Mouse (Mus musculus) adrenal gland (tissue): ENCODE data around the gene Vamp2.

Experiments used
- intact Hi-C: fragments of 180-260 bp; cut with DNase I; formaldehyde crosslinking; loops from one replicate; pipeline ENCODE4 v1.15.1; 2025
- long read RNA-seq, 2 experiments: library from polyadenylated mRNA; unstranded; transcript quantifications; one replicate each; pipeline ENCODE4 v2.0.0; 2020; ENCODE audit warnings: borderline replicate concordance in 1 of 2; ENCODE audit not compliant: insufficient replicate concordance in 1 of 2

The Vamp2 gene
- long read RNA-seq, experiment 1, transcript Vamp2-201 (5 exons, 2,205 nt) = major isoform, 8 of 10 reads
- long read RNA-seq, experiment 1, partial matches to known transcripts = 0 of 10 reads
- long read RNA-seq, experiment 1, other reads (novel, unspliced or antisense) = 2 of 10 reads
- long read RNA-seq, experiment 2, transcript Vamp2-201 (5 exons, 2,205 nt) = major isoform, 14 of 20 reads
- long read RNA-seq, experiment 2, partial matches to known transcripts = 0 of 20 reads
- long read RNA-seq, experiment 2, other reads (novel, unspliced or antisense) = 6 of 20 reads

DNA sequence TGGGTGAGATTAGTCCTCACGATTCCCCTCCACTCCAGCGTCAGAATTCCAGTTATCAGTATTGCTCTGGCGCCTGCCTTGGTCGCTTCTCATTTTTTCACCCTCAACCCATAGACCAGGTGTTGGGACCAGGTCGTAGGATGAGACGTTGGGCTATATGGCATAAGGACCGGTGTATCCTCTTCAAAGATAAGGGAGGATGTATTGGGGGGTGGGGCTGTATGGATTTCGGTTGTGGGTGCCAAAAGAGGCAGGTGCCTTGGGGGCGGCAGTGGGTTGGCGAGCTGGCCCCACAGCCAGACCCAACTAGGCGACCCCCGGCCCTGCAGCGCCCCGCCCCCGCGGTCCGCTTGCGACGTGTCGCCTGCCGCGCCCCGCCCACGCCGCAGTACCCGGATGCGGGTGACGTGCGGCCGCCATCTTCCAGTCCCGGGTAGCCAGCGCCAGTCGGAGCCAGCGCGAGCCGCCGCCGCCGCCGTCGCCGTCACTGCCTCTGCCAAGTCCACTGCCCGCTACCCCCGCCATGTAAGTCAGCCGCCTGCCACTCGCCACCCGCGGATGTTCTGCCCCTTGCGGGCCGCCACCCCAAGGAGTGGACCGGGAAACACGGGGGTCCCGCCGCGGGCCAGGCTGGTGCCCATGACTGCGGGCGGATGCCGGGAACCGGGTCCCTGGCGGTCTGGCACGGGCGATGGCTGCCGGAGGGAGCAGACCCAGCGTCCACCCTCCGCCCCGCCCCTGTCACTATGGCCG lies at the start of gene Vamp2:
Gene Vamp2 (plus strand): TSS at position 388 of the 753 bp plus-strand sequence.
- intact Hi-C loops = no loop called here

DNA sequence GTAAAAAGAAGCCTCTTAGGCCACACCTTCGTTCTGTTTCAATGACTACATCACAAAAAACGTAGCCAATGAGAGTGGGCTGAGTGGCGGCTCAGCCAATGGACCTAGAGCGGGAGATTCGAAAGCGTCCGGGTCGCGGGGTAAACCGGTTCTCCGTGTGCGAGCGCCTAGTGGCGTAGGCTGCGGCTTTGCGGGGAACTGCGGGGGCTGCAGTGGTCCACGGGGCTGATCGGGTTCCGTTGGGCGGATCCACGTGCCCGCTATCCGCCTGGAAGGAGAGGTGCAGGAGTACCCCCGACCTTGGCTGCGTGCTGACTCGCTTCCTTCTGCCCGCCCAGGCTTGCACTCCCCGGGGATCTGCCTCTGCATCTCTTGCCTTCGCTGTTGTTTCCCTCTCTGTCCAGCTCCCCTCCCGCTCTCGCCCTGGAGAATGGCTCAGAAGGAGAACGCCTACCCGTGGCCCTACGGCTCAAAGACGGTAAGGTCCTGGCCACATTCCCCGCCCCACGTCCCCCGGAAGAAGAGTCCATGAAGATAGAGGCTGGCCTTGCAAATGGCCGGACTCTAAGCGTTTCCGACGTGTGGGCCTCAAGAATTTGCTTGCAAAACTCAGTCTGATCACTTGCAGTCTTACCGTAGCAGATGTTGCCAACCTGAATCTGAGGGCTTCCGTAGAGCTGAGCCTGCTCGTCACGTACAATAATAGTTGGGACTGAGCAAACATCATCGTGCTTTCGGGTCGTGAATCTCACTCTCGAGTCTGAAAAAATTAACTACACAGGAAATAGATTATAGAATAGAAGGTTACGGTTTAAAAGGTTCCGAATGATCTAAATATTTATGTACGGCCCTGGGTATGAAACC lies 42.5 kb upstream of the Vamp2 start, which contains the start of gene Aurkb:
Gene Aurkb (plus strand): TSS at position 117 of the 864 bp plus-strand sequence.
- intact Hi-C loops = no loop called here

DNA sequence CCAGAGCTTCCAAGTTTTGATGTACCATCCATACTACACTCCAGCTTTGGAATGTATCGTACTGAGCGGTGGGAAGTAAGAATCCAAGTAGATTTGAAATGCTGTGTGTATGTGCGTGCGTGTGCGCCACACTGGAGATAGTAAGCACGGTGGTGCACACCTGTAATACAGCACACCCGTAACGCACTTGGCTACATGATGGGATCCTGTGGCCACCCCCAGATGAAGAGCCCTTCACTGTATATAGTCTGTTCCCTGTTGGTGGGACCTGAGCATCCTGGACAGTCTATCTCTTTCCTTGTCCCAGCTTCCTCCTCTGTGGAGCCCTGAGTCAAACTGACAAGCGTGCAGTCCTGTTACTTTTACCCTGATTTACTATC lies 41.9 kb upstream of the Vamp2 start:
- intact Hi-C loops = no loop called here

DNA sequence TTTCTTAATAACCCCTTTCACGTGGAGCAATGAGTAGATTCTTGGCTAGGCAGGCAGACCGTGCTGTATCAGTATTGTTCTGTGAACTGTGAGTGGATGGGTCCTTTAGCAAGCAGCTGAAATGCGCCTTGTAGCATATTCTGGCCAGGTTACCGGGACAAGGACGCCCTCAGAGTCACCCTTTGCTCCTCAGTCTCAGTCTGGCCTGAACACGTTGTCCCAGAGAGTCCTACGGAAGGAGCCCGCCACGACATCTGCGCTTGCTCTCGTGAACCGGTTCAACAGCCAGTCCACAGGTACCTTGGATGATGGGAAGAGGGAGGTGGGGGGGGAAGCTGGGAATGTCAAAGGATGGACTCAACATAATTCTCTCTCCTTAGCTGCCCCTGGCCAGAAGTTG lies 40.7 kb upstream of the Vamp2 start:
- intact Hi-C loops = no loop called here

DNA sequence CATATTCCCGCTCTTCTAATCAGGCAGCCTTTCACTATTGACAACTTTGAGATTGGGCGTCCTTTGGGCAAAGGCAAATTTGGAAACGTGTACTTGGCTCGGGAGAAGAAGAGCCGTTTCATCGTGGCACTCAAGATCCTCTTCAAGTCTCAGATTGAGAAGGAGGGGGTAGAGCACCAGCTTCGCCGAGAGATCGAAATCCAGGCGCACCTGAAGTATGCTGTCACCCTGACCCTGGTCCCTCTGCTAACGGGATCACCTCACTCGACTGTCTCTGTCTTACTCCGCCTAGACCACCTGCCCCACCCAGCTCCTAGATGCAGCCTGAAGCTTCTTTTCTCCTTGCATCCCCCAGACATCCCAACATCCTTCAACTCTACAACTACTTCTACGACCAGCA lies 40.1 kb upstream of the Vamp2 start:
- intact Hi-C loops = no loop called here

DNA sequence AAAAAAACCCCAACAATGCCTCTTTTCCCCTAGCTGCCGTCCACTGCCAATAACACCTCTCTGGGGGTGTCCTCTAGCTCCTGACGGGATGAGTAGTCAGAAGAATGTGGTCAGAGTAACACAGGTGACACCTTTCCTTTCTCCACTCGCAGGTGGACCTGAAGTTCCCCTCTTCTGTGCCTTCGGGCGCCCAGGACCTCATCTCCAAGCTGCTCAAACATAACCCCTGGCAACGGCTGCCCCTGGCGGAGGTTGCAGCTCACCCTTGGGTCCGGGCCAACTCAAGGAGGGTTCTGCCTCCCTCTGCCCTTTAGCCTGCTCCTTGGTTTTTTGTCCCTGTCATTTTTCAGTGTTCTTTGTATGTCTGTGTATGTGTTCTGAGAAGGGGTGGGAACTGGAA lies 37.5 kb upstream of the Vamp2 start:
- intact Hi-C loops = no loop called here

DNA sequence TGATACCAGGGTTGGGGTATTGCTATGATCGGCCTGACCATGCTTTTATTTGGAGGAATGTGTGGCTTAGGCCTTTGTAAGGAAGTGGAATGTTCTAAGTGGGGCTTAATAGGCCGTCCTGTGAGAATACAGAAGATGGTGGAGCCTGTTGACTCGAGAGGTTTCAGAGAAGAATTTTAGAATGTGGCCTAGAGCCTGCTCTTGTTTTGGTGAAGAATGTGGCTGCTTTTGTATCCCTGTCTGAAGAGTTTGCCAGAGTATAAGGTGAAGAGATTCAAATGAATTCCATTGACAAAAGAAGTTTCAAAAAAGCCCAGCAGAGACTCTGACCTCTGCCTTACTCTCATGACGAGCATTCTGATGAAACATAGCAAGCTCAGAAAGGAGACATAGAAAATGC lies 36.5 kb upstream of the Vamp2 start:
- intact Hi-C loops = no loop called here

DNA sequence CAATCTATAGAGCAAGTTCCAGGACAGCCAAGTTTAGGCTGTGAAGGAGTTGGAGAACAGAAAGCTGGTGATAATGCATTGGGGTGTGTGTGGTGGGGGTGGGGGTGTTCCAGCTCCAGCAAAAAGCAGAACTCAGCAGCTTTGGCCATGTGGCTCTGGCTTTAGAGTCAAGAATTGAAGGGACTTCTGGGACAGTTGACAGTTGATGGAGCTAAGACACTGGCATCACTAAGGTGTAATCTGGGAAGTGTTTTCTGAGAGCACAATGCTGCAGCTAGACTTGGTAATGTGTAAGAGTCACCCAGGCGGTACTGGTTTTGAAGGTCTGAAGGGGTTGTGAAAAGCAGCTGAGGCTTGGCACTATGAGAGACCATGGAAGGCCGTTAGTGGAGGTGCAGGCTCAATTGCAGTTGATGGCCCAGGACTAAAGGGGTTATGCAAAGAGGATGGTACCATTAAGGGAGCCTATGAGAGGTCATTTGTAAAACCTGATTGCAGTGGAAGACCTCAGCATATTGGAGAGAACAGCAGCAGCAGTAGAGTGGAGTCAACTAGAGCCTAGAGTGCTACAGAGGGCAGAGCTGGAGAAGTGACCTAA lies 35.4 kb upstream of the Vamp2 start:
- intact Hi-C loops = no loop called here

DNA sequence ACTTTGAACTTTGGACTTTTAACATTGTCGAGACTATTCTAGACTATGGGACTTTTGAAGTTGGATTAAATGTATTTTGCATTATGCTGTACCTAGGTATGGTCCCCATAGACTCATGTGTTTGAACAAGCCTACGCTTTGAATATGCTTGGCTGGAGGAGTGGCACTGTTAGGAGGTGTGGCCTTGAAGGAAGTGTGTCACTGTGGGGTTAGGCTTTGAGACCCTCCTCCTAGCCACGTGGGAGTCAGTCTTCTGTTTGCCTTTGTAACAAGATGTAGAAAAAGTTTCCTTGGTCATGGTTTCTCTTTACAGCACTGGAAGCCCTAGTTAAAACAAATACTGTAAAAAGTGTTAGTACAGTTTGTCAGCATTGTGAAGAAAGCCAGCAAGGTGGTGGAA lies 34.4 kb upstream of the Vamp2 start:
- intact Hi-C loops = no loop called here

DNA sequence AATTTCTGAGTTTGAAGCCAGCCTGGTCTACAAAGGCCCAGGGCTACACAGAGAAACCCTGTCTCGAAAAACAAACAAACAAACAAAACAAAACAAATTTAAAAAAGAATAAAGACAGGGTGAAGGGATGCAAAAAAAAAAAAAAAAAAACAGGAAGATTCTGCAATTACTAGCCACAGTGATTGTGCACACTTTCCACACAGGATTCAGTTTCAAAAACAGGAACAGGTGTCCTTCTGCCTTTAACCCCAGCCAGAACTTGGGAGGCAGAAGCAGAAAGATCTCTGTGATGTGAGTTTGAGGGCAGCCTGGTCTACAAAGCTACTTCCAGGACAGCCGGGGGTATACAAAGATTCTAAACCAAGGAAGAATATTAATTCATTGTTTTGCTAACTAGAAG lies 30.0 kb upstream of the Vamp2 start:
- intact Hi-C loops = no loop called here

DNA sequence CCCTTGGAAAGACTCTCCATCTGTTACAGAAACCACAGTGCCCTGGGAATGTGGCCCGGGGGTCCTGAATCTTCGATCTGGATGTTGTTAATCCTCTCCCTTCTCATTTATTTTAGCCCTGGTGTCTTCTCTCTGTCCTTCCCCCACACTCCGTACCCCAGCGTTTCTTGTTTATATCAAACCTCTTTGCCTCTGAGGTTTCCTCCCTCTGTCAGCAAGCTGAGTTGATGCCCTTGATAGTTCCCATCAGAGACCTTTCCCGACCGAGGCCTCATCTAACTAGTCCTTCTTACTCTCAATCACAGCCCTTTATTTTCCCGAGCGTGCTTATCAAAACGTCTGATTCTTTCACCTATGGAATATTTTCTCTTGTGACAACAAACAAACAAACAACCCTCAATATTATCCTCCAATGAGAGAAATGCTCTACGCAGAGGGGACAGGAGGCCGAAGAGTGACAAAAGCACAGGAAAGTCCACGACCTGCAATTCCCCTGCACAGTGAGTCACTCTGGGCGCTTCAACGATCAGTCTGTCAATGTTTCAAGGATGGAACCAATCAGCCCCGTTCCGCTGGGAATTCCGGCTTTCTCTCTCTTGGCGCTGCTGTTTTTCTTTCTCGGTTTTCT lies 29.4 kb upstream of the Vamp2 start:
- intact Hi-C loops = no loop called here

DNA sequence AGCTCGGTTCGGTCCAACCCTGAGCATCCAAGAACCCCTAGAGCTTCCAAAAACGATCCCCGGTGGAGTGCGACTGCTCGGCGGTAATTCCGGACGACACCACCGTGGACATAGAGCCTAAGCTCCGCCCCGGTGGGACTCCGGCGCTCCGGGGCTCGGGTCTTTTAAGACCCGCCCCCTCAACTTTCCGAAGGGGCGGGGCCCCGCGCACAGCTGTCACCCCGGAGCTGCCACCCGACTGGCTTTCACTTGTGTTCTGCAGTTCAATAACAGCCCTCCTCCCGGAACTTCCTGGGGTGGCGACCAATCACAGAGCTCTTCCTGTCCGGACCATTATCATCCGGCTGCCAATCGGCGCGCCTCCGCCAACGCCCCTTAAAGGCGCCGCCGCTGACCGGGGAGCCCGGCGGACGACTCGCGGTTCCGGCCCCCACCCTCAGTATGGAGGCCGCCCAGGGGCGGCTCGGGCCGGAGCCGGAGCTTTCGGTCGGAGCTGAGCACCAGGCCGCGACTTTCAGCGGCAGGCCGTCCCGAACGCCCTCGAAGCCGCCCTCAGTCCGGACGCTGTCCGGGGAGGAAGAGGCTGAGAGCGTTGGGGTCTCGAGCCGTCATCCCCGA lies 28.8 kb upstream of the Vamp2 start, which contains the start of gene Borcs6:
Gene Borcs6 (plus strand): TSS at position 361 of the 618 bp plus-strand sequence.
- intact Hi-C loops = no loop called here

DNA sequence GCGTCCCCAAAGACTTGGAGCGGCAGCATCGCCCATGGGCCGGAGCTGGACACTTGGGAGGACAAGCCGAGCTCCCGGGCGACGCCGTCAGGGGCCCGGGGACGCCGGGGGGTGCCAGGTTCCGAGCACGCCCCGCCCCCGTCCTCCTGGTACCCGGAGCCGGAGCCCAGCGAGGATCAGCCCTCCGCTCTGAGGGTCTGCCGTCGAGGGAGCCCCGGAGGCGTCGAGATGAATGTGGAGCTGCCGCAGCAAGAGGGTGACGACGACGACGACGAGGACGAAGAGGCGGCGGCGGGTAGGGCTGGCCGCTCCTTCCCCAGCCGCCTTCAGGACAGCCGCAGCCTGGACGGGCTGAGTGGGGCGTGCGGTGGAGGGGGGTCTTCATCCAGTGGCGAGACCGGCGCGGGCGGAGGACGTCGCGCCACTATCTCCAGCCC lies 28.3 kb upstream of the Vamp2 start:
- intact Hi-C loops = no loop called here

DNA sequence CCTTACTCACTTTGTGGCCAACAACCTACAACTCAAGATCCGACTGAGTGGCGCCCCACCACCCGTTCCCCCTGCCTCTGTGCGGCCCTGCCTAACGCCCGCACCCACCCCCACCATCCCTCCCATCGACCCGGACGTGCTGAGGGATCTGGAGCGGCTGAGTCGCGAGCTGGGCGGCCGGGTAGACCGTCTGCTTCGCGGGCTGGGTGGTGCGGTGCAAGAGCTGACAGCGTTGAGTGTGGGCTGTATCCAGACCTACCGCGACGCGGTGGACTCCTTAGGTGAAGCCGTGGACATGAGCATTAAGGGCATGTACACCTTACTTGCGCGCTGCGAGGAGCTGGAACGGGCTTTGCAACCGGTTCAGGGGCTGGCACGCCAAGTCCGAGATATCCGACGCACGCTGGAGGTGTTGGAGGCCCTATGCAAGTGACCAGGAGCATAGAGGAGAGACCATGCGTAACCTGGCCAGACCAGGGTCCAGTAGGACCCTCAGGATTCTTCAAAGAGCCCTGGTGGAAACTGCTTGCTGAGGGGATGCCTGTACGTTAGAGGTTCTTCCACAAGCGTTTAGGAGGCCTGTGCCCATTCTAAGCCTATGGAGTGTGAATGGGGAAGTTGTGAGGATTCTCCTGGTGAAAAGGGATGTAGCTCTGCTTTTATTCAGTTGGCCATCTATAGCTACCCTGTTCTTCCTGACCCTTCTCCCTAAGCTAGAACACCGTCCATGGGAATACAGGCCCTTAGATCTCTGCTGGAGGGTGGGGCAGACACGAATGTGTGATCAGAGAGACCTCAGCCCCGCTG lies 27.6 kb upstream of the Vamp2 start:
- intact Hi-C loops = no loop called here

DNA sequence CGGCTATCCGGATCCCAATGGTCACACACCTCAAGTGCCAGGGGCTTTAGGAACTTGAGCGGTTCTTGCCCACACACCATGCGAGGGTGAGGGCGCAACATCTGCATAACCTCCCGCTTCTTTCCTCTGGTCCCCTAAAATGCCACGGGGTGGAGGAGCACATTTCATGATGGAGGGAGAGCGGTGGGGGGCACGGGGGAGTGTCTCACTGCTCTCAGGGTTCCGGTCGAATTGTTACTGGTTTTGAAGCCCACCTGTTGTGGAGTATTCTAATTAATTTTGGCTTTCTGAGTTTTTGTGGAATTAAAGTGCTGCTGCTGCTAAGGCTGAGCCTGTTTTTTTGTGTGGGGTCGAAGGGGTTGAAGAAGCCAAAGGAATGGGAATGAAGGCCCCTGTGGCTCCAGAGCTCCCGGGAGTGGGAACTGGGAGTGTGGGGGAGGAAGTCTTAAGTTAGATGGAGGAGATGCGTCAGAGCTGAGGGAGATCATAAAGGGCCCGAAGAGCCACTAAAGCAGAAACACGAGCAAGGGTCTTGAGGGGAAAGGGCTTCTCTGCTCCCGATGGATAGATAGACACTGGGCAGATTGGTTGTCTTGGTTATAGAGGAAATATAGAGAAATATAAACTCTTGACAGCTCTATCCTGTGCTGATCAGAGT lies 26.9 kb upstream of the Vamp2 start:
- intact Hi-C loops = no loop called here

DNA sequence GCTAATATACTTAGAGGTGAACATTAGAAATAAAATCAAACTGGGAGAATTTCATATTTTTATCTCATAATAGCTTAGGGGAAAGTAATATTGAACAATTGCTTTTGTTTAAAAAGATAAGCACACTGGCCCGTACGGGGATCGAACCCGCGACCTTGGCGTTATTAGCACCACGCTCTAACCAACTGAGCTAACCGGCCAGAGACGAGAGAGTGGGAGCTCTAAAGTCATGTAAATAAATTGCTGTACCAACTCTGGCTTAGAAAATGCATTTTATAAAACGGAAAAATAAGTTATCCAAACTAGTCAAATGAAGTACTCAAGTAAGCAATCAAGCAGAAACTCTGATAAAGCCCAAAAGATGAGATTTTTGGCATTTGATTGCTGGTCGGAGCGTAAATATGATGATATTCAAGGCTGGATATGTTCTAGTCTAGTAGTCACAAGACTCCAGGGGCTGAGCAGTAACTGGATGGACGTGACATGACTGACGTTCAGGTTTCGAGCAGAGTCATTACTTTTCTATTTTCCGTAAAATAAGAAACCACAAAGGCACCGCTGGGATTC lies 26.0 kb upstream of the Vamp2 start:
- intact Hi-C loops = no loop called here

DNA sequence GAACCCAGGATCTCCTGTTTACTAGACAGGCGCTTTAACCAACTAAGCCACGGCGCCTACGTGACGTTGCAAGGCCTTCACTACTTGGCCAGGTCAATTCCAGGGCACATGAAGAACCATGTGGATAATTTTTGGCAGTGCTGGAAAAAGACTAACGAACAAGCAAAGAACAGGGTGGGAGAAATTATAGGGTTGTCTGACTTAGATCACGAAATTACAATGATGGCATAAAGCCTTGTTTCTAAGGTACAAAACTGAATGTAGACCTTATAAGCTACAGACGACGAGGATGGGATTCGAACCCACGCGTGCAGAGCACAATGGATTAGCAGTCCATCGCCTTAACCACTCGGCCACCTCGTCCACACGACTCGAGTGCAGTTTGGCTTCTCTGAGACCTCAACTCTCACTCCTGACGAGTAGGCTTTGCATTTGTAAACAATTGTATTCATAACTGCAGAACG lies 25.5 kb upstream of the Vamp2 start:
- intact Hi-C loops = loop anchor here (1.0 kb wide), 2 partner anchors 21 to 56 kb away; no protein-coding TSS in a partner anchor

DNA sequence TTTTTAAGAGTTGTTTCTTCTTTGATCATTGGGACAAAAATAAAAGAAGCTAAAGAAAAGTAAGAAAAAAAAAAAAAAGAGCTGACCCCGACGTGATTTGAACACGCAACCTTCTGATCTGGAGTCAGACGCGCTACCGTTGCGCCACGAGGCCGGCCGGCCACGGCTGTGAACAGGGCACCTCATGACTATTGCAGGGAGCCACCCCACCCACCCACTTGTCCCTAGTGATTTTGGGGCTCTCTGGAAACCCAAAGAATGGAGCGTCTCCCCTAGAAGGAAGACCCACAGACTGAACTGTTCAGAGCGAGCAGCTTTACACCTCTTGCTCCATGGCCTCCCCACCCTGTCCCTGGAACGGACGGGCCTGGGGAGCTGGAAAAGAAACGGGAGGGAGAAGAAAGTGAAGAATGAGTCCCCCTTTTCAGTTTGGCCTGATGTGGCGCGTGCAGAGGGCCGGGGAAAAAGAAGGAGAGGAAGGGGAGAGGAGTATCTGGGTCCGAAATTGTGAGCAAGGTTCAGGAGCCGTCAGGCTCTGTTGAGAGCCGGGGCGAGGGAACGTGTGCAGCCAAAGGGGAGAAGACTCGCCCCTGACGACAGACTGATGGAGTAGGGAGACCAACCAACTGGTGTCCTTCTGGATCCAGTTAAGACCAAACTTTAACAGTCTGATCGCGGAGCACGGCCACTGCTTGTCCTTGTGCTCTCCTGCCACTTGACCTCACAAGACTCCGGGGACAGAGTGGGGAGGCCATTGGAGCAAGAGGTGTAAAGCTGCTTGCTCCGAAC lies 24.7 kb upstream of the Vamp2 start:
- intact Hi-C loops = loop anchor here (1.0 kb wide), 2 partner anchors 22 to 55 kb away; no protein-coding TSS in a partner anchor
